In the genomic region with DNA sequence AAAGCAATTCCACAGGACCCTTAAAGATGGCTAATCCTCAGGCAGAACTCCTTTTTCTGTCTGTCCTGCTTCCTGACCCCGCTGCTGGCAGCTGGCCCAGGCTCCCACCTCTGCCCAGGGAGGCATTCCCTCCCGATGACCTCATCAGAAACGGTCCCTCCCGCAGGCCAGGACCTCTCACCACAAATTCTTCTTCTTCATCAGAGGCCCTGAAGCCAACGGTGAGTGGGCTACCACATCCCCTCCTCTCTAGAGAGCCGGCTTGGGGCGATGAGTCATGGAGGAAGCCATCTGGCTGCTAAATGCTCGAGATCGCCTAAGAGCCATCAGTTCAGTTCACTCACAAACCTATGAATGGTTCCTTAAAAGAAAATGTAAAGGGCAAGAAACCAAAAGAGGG, we compare ENCODE assay signal across 9 mouse cellular contexts. TPM values are rescaled to one million over a fixed set of nuclear protein-coding genes. Genes with fewer than 3 reads are reported as not detected.
DNase-seq lines count a peak whose midpoint lies in the region; ATAC-seq and TF ChIP-seq lines count a peak whose summit lies in the region.
"Had no signal": no experiment of that assay in that cellular context is flagged by ENCODE, and none has a peak within 500 bp of the region (broad histone marks: within the 10 kb centered on the region; RNA-seq: fewer than 3 reads in every experiment).

No protein-coding gene starts in this region.

- no peak overlapping the region for H3K9ac ChIP-seq in kidney, embryonic 15.5 days
- H3K9ac ChIP-seq in forebrain, postnatal 0 days = no peak overlapping the region

- no peaks in the 10 kb centered on the region for H3K9me3 ChIP-seq in kidney, embryonic 15.5 days (replicated peaks)
- no peaks in the 10 kb centered on the region for H3K9me3 ChIP-seq in forebrain, postnatal 0 days (ENCODE audit: low read length)
- H3K9me3 ChIP-seq: G1E had no signal

- H3K27ac ChIP-seq in kidney, embryonic 15.5 days = peak overlapping the region; percentile 52
- no peak overlapping the region for H3K27ac ChIP-seq in thymus, adult 2 months (ENCODE audit: control insufficient read depth, insufficient read depth, low read length)
- H3K27ac ChIP-seq in forebrain, postnatal 0 days (ENCODE audit: low read depth, low read length) = no peak overlapping the region

- no peak for TF ChIP-seq CTCF in thymus, adult 2 months (IDR thresholded peaks at IDR 0.05; ENCODE audit: borderline replicate concordance, control insufficient read depth, extremely low read depth, insufficient read depth, low read length, poor library complexity)
- TF ChIP-seq CTCF in forebrain, postnatal 0 days (IDR thresholded peaks at IDR 0.05; ENCODE audit: low read depth) = no peak

- no peak for TF ChIP-seq POLR2A in thymus, adult 2 months (IDR thresholded peaks at IDR 0.05; ENCODE audit: control insufficient read depth, extremely low read depth, insufficient read depth, low read length, poor library complexity)

- intact Hi-C loops in gastrocnemius, postnatal 14 days (cut with DNase I; ENCODE audit: low total_unique reads) = no loop called here
- intact Hi-C loops in gastrocnemius, postnatal 36 days (cut with DNase I) = no loop called here
- intact Hi-C loops in left cerebral cortex, postnatal 14 days (cut with DNase I) = no loop called here

- WGBS in kidney, embryonic 15.5 days = 14% methylated on average over 9 of the region's 9 CpGs
- 8% methylated on average over 9 of the region's 9 CpGs for WGBS in thymus, adult 2 months
- 43% methylated on average over 9 of the region's 9 CpGs for WGBS in forebrain, postnatal 0 days

- H3K27me3 ChIP-seq in kidney, embryonic 15.5 days = no peaks in the 10 kb centered on the region
- no peaks in the 10 kb centered on the region for H3K27me3 ChIP-seq in thymus, adult 2 months (ENCODE audit: control insufficient read depth, insufficient read depth, low read length)
- no peaks in the 10 kb centered on the region for H3K27me3 ChIP-seq in forebrain, postnatal 0 days (ENCODE audit: insufficient read depth, low read length)

- peaks cover 47% of the 10 kb centered on the region for H3K4me1 ChIP-seq in kidney, embryonic 15.5 days
- no peaks in the 10 kb centered on the region for H3K4me1 ChIP-seq in thymus, adult 2 months (replicated peaks; ENCODE audit: control insufficient read depth, insufficient read depth, low read length)
- H3K4me1 ChIP-seq in forebrain, postnatal 0 days (ENCODE audit: insufficient read depth) = no peaks in the 10 kb centered on the region

- peak; percentile 40 for DNase-seq in gastrocnemius, postnatal 14 days
- no peak for DNase-seq in gastrocnemius, postnatal 36 days
- peak; percentile 90 for DNase-seq in 3T3-L1 (ENCODE audit: low read depth, low spot score)
- peak; percentile 52 for DNase-seq in embryo, embryonic 9.5 days (ENCODE audit: extremely low spot score)
- DNase-seq in thymus, adult 2 months = no peak
- DNase-seq in left cerebral cortex, postnatal 14 days (ENCODE audit: low spot score in 2 of 2) = no peak
- no peak for DNase-seq in forebrain, postnatal 0 days

- H3K4me2 ChIP-seq in kidney, embryonic 15.5 days = no peak overlapping the region
- no peak overlapping the region for H3K4me2 ChIP-seq in forebrain, postnatal 0 days (ENCODE audit: low read depth)

- no peak overlapping the region for H3K4me3 ChIP-seq in kidney, embryonic 15.5 days (replicated peaks)
- no peak overlapping the region for H3K4me3 ChIP-seq in thymus, adult 2 months (ENCODE audit: control insufficient read depth, insufficient read depth, low read length)
- no peak overlapping the region for H3K4me3 ChIP-seq in forebrain, postnatal 0 days (ENCODE audit: low read depth, low read length)

- no peaks in the 10 kb centered on the region for H3K36me3 ChIP-seq in kidney, embryonic 15.5 days
- H3K36me3 ChIP-seq in thymus, adult 2 months (ENCODE audit: control insufficient read depth, insufficient read depth, low read length) = no peaks in the 10 kb centered on the region
- H3K36me3 ChIP-seq in forebrain, postnatal 0 days (ENCODE audit: insufficient read depth) = no peaks in the 10 kb centered on the region
- H3K36me3 ChIP-seq: G1E had no signal

- ATAC-seq in kidney, embryonic 15.5 days (replicated peaks; ENCODE audit: low FRiP score) = no peak; the same call in 1 of the 2 replicates
- no peak for ATAC-seq in forebrain, postnatal 0 days

RNA-seq across cellular contexts. Expression of gene Tpm1, which starts 56.7 kb away (rescaled TPM):
- over 10,000 TPM; 23,393 to 24,139 TPM for total RNA-seq in gastrocnemius, postnatal 14 days (2021)
- total RNA-seq in gastrocnemius, postnatal 36 days (2021) = over 10,000 TPM; 26,294 to 27,735 TPM
- polyA plus RNA-seq in kidney, embryonic 15.5 days (2015; fragmentation: Nextera tagmentation; extraction: Ambion mirVana) = 533 and 589 TPM in 2 replicates
- 41.5 and 237 TPM in 2 replicates for polyA plus RNA-seq in thymus, adult 2 months (2012; rRNA removed)
- total RNA-seq in left cerebral cortex, postnatal 14 days (2021) = 100 to 1,000 TPM; 204 to 207 TPM
- total RNA-seq in forebrain, postnatal 0 days (2014; rRNA removed) = 131 and 133 TPM in 2 replicates
- 120 and 134 TPM in 2 replicates for polyA plus RNA-seq in forebrain, postnatal 0 days (2015; fragmentation: Nextera tagmentation; extraction: Ambion mirVana)

Comparison
In these comparisons a context has a peak if more than half of its experiments do, and no peak if none do; other contexts are left out.
1. DNase-seq: peak in gastrocnemius, postnatal 14 days (single experiment), 3T3-L1 (single experiment) and embryo, embryonic 9.5 days (single experiment); none in gastrocnemius, postnatal 36 days (0 of 2), thymus, adult 2 months (single experiment), left cerebral cortex, postnatal 14 days (0 of 2) and forebrain, postnatal 0 days (single experiment).
2. RNA of gene Tpm1, which starts 56.7 kb away (total RNA-seq): 26,294 to 27,735 TPM in gastrocnemius, postnatal 36 days and 23,393 to 24,139 TPM in gastrocnemius, postnatal 14 days; 204 to 207 TPM in left cerebral cortex, postnatal 14 days and 131 to 133 TPM in forebrain, postnatal 0 days; every median in the first group is over 100 times any median in the second.